ENCODE assay signal across 23 mouse cellular contexts in the genomic region with DNA sequence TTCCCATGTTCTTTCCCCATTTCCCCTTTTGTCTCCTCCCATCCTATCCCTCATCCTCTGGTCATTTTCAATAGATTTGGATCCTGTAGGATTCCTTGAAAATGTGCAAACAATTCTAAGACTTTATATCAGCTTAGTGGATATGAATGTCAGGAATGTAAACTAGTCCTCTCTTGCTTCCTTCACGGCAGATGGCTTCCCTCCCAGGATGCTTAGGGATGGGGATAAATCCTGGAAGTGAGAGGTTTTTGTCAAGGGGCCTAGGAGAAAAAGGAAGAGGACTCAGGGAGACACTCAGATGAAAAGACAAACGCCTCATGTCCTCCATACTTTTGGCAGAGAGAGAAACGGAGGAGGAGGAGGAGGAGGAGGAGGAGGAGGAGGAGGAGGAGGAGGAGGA. TPM values are rescaled to one million over a fixed set of nuclear protein-coding genes. Genes with fewer than 3 reads are reported as not detected.
DNase-seq lines count a peak whose midpoint lies in the region; ATAC-seq and TF ChIP-seq lines count a peak whose summit lies in the region.
"Had no signal": no experiment of that assay in that cellular context is flagged by ENCODE, and none has a peak within 500 bp of the region (broad histone marks: within the 10 kb centered on the region; RNA-seq: fewer than 3 reads in every experiment).

No protein-coding gene starts in this region.

- no peak overlapping the region for H3K4me2 ChIP-seq in heart, embryonic 15.5 days
- peak overlapping the region; percentile 70 for H3K4me2 ChIP-seq in myocyte (ENCODE audit: low read depth)
- no peak overlapping the region for H3K4me2 ChIP-seq in neural tube, embryonic 15.5 days
- H3K4me2 ChIP-seq: hindbrain, embryonic 15.5 days; limb, embryonic 15.5 days had no signal

- no peak overlapping the region for H3K9ac ChIP-seq in heart, embryonic 15.5 days
- no peak overlapping the region for H3K9ac ChIP-seq in neural tube, embryonic 15.5 days (replicated peaks)
- H3K9ac ChIP-seq: hindbrain, embryonic 15.5 days; limb, embryonic 15.5 days had no signal

- H3K4me1 ChIP-seq in heart, embryonic 15.5 days (replicated peaks): peaks cover 36% of the 10 kb centered on the region
- H3K4me1 ChIP-seq in neural tube, embryonic 15.5 days: no peaks in the 10 kb centered on the region
- H3K4me1 ChIP-seq: hindbrain, embryonic 15.5 days; midbrain, embryonic 10.5 days had no signal

- H3K27me3 ChIP-seq in heart, embryonic 15.5 days: no peaks in the 10 kb centered on the region
- no peaks in the 10 kb centered on the region for H3K27me3 ChIP-seq in myocyte (ENCODE audit: control insufficient read depth, insufficient read depth, insufficient read length)
- no peaks in the 10 kb centered on the region for H3K27me3 ChIP-seq in neural tube, embryonic 15.5 days (replicated peaks)
- H3K27me3 ChIP-seq: hindbrain, embryonic 15.5 days; limb, embryonic 15.5 days had no signal

- no peak for DNase-seq in heart, adult 9 months (ENCODE audit: low spot score in 2 of 2)
- DNase-seq in urinary bladder, postnatal 14 days (ENCODE audit: low spot score): peak; percentile 18
- DNase-seq in urinary bladder, postnatal 25 days (ENCODE audit: low spot score): no peak
- no peak for DNase-seq in adrenal gland, postnatal 4 days (ENCODE audit: low spot score in 2 of 2)
- DNase-seq: cerebellum, adult 11-12 months; cerebellum, postnatal 36 days; kidney, adult 8-10 months; right cerebral cortex, postnatal 25 days; thymus, adult 18-20 months had no signal

- H3ac ChIP-seq in myocyte (ENCODE audit: control insufficient read depth, insufficient read length): no peak overlapping the region

- ATAC-seq in heart, embryonic 15.5 days (replicated peaks; ENCODE audit: insufficient number of reproducible peaks, insufficient read depth, low FRiP score, low read depth): peak; percentile 21; the same call in 1 of the 2 replicates
- no peak for ATAC-seq in neural tube, embryonic 15.5 days (ENCODE audit: low FRiP score)
- ATAC-seq: forebrain, embryonic 14.5 days had no signal

- no peaks in the 10 kb centered on the region for H3K79me2 ChIP-seq in myocyte (ENCODE audit: control insufficient read depth, insufficient read depth)

- no peak for TF ChIP-seq POLR2A in myocyte (IDR thresholded peaks at IDR 0.05; ENCODE audit: insufficient read length, low read depth)

- no peaks in the 10 kb centered on the region for H3K9me3 ChIP-seq in heart, embryonic 15.5 days (replicated peaks)
- no peaks in the 10 kb centered on the region for H3K9me3 ChIP-seq in neural tube, embryonic 15.5 days (replicated peaks)
- H3K9me3 ChIP-seq: hindbrain, embryonic 15.5 days; limb, embryonic 15.5 days; midbrain, embryonic 10.5 days had no signal

- 24% methylated on average over 2 of the region's 3 CpGs for WGBS in heart, embryonic 15.5 days
- WGBS in neural tube, embryonic 15.5 days: 44% methylated on average over 2 of the region's 3 CpGs

- no peak overlapping the region for H3K4me3 ChIP-seq in heart, embryonic 15.5 days
- no peak overlapping the region for H3K4me3 ChIP-seq in myocyte
- no peak overlapping the region for H3K4me3 ChIP-seq in neural tube, embryonic 15.5 days (replicated peaks)
- H3K4me3 ChIP-seq: hindbrain, embryonic 15.5 days; limb, embryonic 15.5 days; midbrain, embryonic 10.5 days had no signal

- H3K27ac ChIP-seq in heart, embryonic 15.5 days: peak overlapping the region; percentile 79
- no peak overlapping the region for H3K27ac ChIP-seq in neural tube, embryonic 15.5 days (replicated peaks)
- H3K27ac ChIP-seq: hindbrain, embryonic 15.5 days; limb, embryonic 15.5 days; midbrain, embryonic 10.5 days had no signal

- H3K36me3 ChIP-seq in heart, embryonic 15.5 days: no peaks in the 10 kb centered on the region
- no peaks in the 10 kb centered on the region for H3K36me3 ChIP-seq in myocyte (ENCODE audit: control insufficient read depth, insufficient read depth)
- no peaks in the 10 kb centered on the region for H3K36me3 ChIP-seq in neural tube, embryonic 15.5 days
- H3K36me3 ChIP-seq: hindbrain, embryonic 15.5 days; limb, embryonic 15.5 days; midbrain, embryonic 10.5 days had no signal

TF ChIP-seq in myocyte, 11 proteins besides CTCF, POLR2A, EP300 and RAD21:
- TF ChIP-seq TCF12 (IDR thresholded peaks at IDR 0.05; ENCODE audit: insufficient read depth, poor library complexity, severe bottlenecking) (no peak), SRF (IDR thresholded peaks at IDR 0.05; ENCODE audit: control insufficient read depth, insufficient read length, low read depth) (no peak), CEBPB (IDR thresholded peaks at IDR 0.05; ENCODE audit: insufficient read depth, poor library complexity, severe bottlenecking) (no peak), MYOG (IDR thresholded peaks at IDR 0.05; ENCODE audit: control insufficient read depth in 1 of 3, insufficient read depth in 1 of 3, insufficient read length in 2 of 3, low read depth in 2 of 3) (no peak), TCF3 (IDR thresholded peaks at IDR 0.05; ENCODE audit: insufficient read length, low read depth) (no peak), MYOD1 (IDR thresholded peaks at IDR 0.05; ENCODE audit: control insufficient read depth in 1 of 3, insufficient read length in 2 of 3, low read depth in 2 of 3) (no peak), USF1 (IDR thresholded peaks at IDR 0.05; ENCODE audit: low read depth) (no peak)

RNA-seq across cellular contexts. Expression of gene Prnp, which starts 7.3 kb away (rescaled TPM):
- polyA plus RNA-seq in heart, embryonic 15.5 days (2015; fragmentation: Nextera tagmentation; extraction: Ambion mirVana): 95.1 and 106 TPM in 2 replicates
- 133 TPM for polyA plus RNA-seq in myocyte (2012; fragmentation: generic; extraction: Trizol)
- polyA plus RNA-seq in neural tube, embryonic 15.5 days (2015; fragmentation: Nextera tagmentation; extraction: Ambion mirVana): 141 and 148 TPM in 2 replicates
- 10 to 100 TPM; 69.2 to 71.6 TPM for total RNA-seq in adrenal gland, postnatal 4 days (2021)

RNA-seq across cellular contexts. Expression of gene Prn, which starts 7.3 kb away (rescaled TPM):
- polyA plus RNA-seq in heart, embryonic 15.5 days (2015; fragmentation: Nextera tagmentation; extraction: Ambion mirVana): 0.22 TPM in 1 of 2 replicates, not detected in the other
- polyA plus RNA-seq in myocyte (2012; fragmentation: generic; extraction: Trizol): 0.10 TPM
- polyA plus RNA-seq in neural tube, embryonic 15.5 days (2015; fragmentation: Nextera tagmentation; extraction: Ambion mirVana): not detected in 2 replicates
- total RNA-seq in adrenal gland, postnatal 4 days (2021): not detected
- total RNA-seq: adrenal gland, adult 18-20 months; MEL had no signal
- polyA plus RNA-seq: brain, embryonic 14.5 days; gonadal fat pad, adult 2 months; hindbrain, embryonic 15.5 days; limb, embryonic 15.5 days; liver, embryonic 16.5 days; midbrain, embryonic 10.5 days; neural tube, embryonic 14.5 days had no signal

RNA-seq across cellular contexts. Expression of gene Erv3, which starts 42.9 kb away (rescaled TPM):
- polyA plus RNA-seq in heart, embryonic 15.5 days (2015; fragmentation: Nextera tagmentation; extraction: Ambion mirVana): not detected in 2 replicates
- polyA plus RNA-seq in myocyte (2012; fragmentation: generic; extraction: Trizol): 0.01 TPM
- not detected in 2 replicates for polyA plus RNA-seq in neural tube, embryonic 15.5 days (2015; fragmentation: Nextera tagmentation; extraction: Ambion mirVana)
- not detected for total RNA-seq in adrenal gland, postnatal 4 days (2021)
- total RNA-seq: adrenal gland, adult 18-20 months had no signal
- polyA plus RNA-seq: forebrain, embryonic 14.5 days; hindbrain, embryonic 15.5 days; limb, embryonic 15.5 days; liver, embryonic 16.5 days; midbrain, embryonic 10.5 days; neural tube, embryonic 14.5 days had no signal

RNA-seq across cellular contexts. Expression of gene Prnd, which starts 48.2 kb away (rescaled TPM):
- polyA plus RNA-seq in heart, embryonic 15.5 days (2015; fragmentation: Nextera tagmentation; extraction: Ambion mirVana): 25.9 and 28.0 TPM in 2 replicates
- polyA plus RNA-seq in myocyte (2012; fragmentation: generic; extraction: Trizol): not detected
- 9.5 and 15.1 TPM in 2 replicates for polyA plus RNA-seq in neural tube, embryonic 15.5 days (2015; fragmentation: Nextera tagmentation; extraction: Ambion mirVana)
- total RNA-seq in adrenal gland, postnatal 4 days (2021): 1 to 10 TPM; 8.4 to 9.0 TPM
- total RNA-seq: left cerebral cortex, postnatal 25 days; MEL had no signal
